Mouse (Mus musculus): Measurements from ENCODE around the gene Efna5. TPM values are rescaled to one million over a fixed set of nuclear protein-coding genes. Genes with fewer than 3 reads are reported as not detected.

The Efna5 gene
- polyA plus RNA-seq, 1 experiment = not detected

DNA sequence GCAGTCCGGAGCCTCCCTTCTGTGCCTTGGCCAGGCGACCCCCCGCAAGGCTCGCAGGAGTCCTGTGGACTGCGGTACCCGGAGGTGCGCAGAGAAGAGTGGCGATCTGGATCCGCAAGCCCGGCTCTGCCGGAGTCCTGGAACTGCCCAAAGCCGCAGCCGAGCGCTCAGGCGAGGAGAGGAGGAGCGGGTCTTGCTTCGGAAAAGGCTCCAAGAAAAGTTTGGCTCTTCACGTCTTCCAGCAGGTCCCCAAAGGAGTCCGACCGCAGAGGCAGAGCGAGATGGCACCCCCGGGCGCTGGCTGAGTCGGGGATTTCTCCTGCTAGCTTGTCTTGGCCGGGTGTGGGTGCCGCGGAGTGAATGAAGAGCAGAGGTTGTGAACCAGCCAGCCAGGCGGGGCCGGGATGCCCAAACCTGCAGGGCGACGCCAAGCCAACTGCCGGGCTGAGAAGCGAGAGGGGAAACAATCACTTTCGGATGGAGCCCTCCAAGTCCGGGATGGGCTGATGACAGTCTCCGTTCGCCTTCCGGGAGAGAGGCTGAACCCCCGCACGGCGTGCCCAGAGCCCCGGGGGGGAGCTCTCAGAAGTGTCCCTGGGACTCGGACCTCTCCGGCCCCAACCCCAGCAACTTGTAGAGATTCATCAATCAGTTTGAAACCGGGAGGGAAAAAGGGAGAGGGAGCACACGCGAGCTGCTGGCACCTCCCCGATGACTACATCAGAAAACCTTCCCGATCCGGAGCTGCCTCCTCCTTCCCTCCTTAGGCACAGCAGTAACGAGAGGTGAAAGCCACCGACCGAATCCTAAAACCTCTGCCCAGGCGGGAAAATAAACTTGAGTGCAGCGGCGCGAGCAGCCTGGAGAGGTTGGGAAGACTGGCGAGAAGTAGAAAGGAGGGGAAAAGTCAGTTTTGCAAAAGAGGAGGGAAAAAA, 941 bp upstream of the Efna5 start:
- TF ChIP-seq FLI1 (IDR thresholded peaks at IDR 0.05; ENCODE audit: low read length) (no peak), GATA1 (IDR thresholded peaks at IDR 0.05; ENCODE audit: borderline replicate concordance, low read length) (no peak)
- H3K4me1 ChIP-seq = peaks cover 44% of the 10 kb centered on the region
- H3K36me3 ChIP-seq (replicated peaks; ENCODE audit: low read length) = no peaks in the 10 kb centered on the region
- peaks cover 64% of the 10 kb centered on the region for H3K27me3 ChIP-seq (replicated peaks)
- H3K4me3 ChIP-seq (replicated peaks) = peak overlapping the region; percentile 88
- no peaks in the 10 kb centered on the region for H3K9me3 ChIP-seq

DNA sequence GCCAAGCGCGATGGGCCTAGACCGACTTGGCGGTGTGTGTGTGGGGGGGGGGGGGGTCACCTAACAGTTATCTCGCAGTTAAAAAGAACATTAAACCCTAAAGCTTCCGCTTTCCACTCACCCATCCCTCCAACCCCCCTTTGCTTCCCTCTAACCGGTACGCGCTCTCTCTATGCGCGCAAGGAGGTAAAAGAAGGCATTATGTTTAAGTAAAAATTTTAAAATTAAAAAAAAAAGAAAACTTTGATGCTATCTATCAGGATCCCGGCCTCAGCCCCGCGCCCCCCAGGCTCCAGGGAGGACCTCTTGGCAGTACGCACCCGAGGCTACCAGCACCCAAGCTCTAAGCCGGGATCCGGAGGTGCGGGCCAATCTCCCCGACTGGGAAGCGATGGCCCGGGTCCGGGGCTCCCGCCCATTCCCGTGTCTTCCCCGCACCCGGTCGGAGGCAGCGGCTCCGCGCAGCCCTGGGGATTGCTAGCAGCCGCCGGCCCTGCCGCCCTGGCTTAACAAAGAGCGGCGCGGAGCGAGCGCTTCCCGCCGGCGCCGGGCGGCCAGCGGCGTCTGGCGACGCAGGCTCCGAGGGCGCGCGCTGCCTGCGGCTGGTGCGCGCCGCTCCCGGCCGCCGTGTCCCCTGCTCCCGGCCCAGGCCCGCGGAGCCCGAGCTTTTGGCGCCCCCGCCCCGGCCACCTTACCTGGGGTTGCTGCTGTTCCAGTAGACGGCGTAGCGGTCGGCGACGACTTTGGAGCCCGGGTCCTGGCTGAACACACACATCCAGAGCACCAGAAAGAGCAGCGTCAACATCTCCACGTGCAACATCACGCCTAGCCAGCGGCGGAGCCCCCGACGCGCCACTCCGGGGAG, 574 bp downstream of the Efna5 start:
- peaks cover 47% of the 10 kb centered on the region for H3K4me1 ChIP-seq
- no peak for TF ChIP-seq GATA1 (IDR thresholded peaks at IDR 0.05; ENCODE audit: borderline replicate concordance, low read length)
- no peak for TF ChIP-seq FLI1 (IDR thresholded peaks at IDR 0.05; ENCODE audit: low read length)
- no peaks in the 10 kb centered on the region for H3K9me3 ChIP-seq
- H3K36me3 ChIP-seq (replicated peaks; ENCODE audit: low read length) = no peaks in the 10 kb centered on the region
- H3K27me3 ChIP-seq (replicated peaks) = peaks cover 63% of the 10 kb centered on the region
- peak overlapping the region; percentile 88 for H3K4me3 ChIP-seq (replicated peaks)

DNA sequence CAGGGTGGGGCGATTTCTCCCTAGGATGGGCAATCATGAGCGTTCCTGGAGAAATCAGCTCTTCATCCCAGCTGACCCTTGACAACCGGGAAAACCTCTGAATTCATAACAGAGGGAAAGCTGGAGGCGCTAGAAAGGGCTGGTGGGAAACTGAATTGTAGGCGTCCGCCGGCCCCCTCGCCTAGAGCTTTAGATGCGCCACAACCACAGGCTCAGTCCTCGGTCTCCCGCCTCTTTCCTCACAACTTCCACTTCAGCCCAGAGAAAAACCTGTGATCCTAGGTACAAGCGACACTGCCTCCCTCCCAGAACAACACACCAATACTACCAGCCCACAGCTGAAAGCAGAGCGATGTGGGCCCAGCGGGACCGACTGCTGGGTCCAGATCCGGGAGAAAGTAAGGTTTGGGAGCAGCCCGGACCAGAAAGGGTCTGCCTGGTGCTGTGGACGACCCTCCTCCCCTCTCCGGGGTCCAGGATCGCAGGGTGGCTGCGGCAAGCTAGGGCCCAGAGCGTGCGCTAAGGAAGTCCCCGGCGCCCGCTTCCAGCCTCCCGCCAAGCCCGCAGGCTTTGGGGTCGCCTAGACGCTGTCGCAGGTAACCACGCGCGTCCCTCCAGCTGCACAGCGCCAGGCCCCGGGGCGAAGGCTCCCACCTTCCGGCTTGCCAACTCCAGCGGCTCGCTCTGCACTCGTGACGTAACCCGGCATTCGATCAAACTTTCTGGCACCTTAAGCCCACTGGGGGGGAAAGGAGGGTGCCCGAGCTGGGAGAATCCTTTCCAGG, 1.4 kb downstream of the Efna5 start:
- Histone ChIP-seq H3K4me1 (peaks cover 47% of the 10 kb centered on the region), H3K36me3 (replicated peaks; ENCODE audit: low read length) (no peaks in the 10 kb centered on the region), H3K27me3 (replicated peaks) (peaks cover 62% of the 10 kb centered on the region), H3K9me3 (no peaks in the 10 kb centered on the region), H3K4me3 (replicated peaks) (peak overlapping the region; percentile 54)
- TF ChIP-seq GATA1 (IDR thresholded peaks at IDR 0.05; ENCODE audit: borderline replicate concordance, low read length) = no peak
- no peak for TF ChIP-seq FLI1 (IDR thresholded peaks at IDR 0.05; ENCODE audit: low read length)

DNA sequence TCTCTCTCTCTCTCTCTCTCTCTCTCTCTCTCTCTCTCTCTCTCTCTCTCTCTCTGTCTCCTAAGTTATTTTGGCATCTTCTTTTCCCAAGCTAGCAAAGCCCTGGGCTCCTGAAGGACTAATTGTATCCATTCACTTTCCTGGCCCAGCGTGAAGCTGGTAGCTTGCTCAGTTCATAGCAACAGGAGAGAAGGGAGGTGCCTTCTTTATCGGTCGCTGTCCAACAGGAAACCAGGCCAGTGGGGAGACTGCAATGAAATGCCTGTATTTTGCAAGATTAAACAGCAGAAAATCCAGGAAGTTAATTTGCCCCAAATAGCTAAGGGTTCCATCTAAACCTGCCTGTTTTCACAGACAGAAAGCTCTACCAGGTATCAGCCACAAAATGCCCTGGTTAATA, 5.4 kb downstream of the Efna5 start:
- Histone ChIP-seq H3K27me3 (replicated peaks) (peaks cover 25% of the 10 kb centered on the region), H3K36me3 (replicated peaks; ENCODE audit: low read length) (no peaks in the 10 kb centered on the region), H3K9me3 (no peaks in the 10 kb centered on the region), H3K4me3 (replicated peaks) (no peak overlapping the region), H3K4me1 (peaks cover 11% of the 10 kb centered on the region)
- TF ChIP-seq FLI1 (IDR thresholded peaks at IDR 0.05; ENCODE audit: low read length) = no peak
- no peak for TF ChIP-seq GATA1 (IDR thresholded peaks at IDR 0.05; ENCODE audit: borderline replicate concordance, low read length)

DNA sequence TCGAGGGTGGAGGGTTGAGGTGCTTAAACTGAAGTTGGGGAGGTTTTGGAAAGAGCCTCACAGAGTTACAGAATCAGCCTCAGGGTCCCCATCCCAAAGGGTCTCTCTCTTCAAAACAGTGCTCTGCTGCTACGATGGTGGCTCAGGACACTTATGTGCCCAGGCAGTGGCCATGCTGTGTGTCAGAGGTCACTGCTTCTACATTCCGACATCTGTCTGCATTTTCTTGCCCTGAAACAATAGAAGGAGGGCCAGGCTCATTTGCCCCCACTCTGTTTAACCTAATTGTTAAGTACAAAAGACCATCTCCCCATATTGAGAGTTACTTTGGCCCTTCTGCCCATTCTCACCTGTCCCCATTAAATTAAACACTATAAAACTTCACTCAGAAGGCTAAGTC, 9.2 kb downstream of the Efna5 start:
- Histone ChIP-seq H3K4me3 (replicated peaks) (no peak overlapping the region), H3K27me3 (replicated peaks) (no peaks in the 10 kb centered on the region), H3K36me3 (replicated peaks; ENCODE audit: low read length) (no peaks in the 10 kb centered on the region), H3K9me3 (no peaks in the 10 kb centered on the region), H3K4me1 (0 out of 2 replicates have a peak, but pooled peaks cover 3% of the 10 kb centered on the region)
- TF ChIP-seq FLI1 (IDR thresholded peaks at IDR 0.05; ENCODE audit: low read length) = no peak
- no peak for TF ChIP-seq GATA1 (IDR thresholded peaks at IDR 0.05; ENCODE audit: borderline replicate concordance, low read length)

DNA sequence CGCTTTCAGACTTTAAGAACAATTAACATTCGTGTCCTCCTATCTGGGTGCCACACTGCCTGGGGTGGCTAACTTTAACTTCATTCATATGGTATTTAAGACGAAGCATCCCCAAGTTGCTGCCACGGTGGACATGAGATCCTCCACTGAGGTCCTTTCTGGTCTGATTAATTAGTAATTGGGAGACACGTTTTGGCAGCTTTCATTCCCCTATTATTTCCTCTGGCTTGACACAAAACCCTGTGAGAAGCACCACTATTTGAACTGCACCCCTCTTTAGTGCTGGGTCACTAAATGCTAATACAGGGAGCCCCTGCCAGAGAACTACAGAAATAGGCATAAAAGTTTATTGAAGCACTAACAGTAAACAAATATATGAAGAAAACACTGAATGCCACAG, 9.9 kb downstream of the Efna5 start:
- no peak for TF ChIP-seq GATA1 (IDR thresholded peaks at IDR 0.05; ENCODE audit: borderline replicate concordance, low read length)
- no peak for TF ChIP-seq FLI1 (IDR thresholded peaks at IDR 0.05; ENCODE audit: low read length)
- H3K9me3 ChIP-seq = no peaks in the 10 kb centered on the region
- H3K4me3 ChIP-seq (replicated peaks) = no peak overlapping the region
- no peaks in the 10 kb centered on the region for H3K27me3 ChIP-seq (replicated peaks)
- H3K36me3 ChIP-seq (replicated peaks; ENCODE audit: low read length) = no peaks in the 10 kb centered on the region
- H3K4me1 ChIP-seq = 0 out of 2 replicates have a peak, but pooled peaks cover 3% of the 10 kb centered on the region

DNA sequence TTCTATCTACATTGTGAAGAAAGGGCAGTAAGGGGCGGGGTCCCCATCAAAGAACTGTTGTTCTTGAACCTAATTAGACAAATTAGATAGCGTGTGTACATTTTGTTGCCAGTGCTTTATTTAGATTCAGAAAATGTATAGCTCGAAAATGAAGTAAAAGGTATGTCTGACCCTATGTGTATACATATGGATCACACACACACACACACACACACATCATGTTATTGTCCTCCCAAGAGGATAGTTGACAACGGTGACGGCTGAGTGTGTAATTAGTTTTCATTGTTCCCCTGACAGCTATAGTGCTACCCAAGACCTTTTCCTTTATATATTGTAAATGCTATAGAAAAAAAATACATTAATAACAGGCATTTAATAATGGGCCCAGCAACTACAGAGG, 10.7 kb downstream of the Efna5 start:
- Histone ChIP-seq H3K27me3 (replicated peaks) (no peaks in the 10 kb centered on the region), H3K9me3 (no peaks in the 10 kb centered on the region), H3K4me3 (replicated peaks) (no peak overlapping the region), H3K36me3 (replicated peaks; ENCODE audit: low read length) (no peaks in the 10 kb centered on the region), H3K4me1 (no peaks in the 10 kb centered on the region)
- no peak for TF ChIP-seq FLI1 (IDR thresholded peaks at IDR 0.05; ENCODE audit: low read length)
- no peak for TF ChIP-seq GATA1 (IDR thresholded peaks at IDR 0.05; ENCODE audit: borderline replicate concordance, low read length)

DNA sequence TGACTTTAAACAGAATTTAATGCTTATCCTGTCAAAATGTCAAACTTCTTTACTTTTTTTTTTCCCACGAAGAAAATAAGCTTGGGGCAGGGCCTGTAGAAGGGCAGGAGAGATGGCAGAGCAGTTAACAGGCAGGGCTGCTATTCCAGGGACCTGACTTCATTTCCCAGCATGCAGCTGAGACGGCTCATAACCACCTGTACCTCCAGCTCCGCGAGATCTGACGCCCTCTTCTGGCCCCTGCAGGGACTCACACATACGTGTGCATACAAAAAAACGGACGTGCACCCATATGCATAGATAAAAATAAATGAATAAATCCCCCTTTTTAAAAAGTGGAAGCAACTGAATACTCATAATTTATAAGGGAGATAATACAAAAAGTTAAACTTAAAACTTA, 16.2 kb downstream of the Efna5 start:
- TF ChIP-seq FLI1 (IDR thresholded peaks at IDR 0.05; ENCODE audit: low read length) = no peak
- TF ChIP-seq GATA1 (IDR thresholded peaks at IDR 0.05; ENCODE audit: borderline replicate concordance, low read length) = no peak
- H3K27me3 ChIP-seq (replicated peaks) = no peaks in the 10 kb centered on the region

DNA sequence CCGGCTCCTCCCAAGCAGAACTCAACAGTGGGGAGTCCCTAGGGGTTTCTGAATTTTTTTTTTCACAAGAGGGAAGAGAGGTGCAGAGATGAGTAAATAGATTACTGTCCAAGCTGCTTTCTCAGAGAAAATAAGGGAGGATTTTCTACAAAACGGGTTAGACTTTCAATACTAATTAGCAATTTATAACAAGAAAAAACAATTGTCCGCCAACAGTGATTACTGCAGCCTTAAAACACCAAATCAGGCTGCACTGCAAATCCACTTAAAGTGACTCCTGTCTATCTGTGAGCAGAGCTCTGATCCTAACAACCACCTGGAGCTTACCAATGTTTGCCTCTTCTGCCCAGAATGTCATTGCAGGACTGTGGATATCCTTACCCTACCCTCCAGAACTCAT, 18.1 kb downstream of the Efna5 start:
- no peak overlapping the region for H3K4me3 ChIP-seq (replicated peaks)
- TF ChIP-seq GATA1 (IDR thresholded peaks at IDR 0.05; ENCODE audit: borderline replicate concordance, low read length) = no peak
- no peak for TF ChIP-seq FLI1 (IDR thresholded peaks at IDR 0.05; ENCODE audit: low read length)
- H3K36me3 ChIP-seq (replicated peaks; ENCODE audit: low read length) = no peaks in the 10 kb centered on the region
- peaks cover 9% of the 10 kb centered on the region; the same call in 1 of the 2 replicates for H3K9me3 ChIP-seq
- no peaks in the 10 kb centered on the region for H3K27me3 ChIP-seq (replicated peaks)
- H3K4me1 ChIP-seq = no peaks in the 10 kb centered on the region

More for the DNA sequence above, 16.2 kb downstream of the Efna5 start:
- Histone ChIP-seq H3K36me3 (replicated peaks; ENCODE audit: low read length) (no peaks in the 10 kb centered on the region), H3K4me3 (replicated peaks) (no peak overlapping the region), H3K4me1 (no peaks in the 10 kb centered on the region), H3K9me3 (peaks cover 9% of the 10 kb centered on the region; the same call in 1 of the 2 replicates)
